Mouse (Mus musculus) heart, embryonic 15.5 days (tissue): ENCODE results near the gene Gtpbp4. TPM values are rescaled to one million over a fixed set of nuclear protein-coding genes. Genes with fewer than 3 reads are reported as not detected.
"Not testable (repeated sequence)": the region's sequence is repeated elsewhere in the genome, so short reads cannot be mapped to it uniquely, and the experiment has no call there.

Source experiments
- ATAC-seq: fragments of 200-750 bp; cut with Nextera tagmentation; replicated peaks from 2 replicates; pipeline ENCODE4 v1.8.0; 2017; ENCODE audit warnings: low read depth, moderate TSS enrichment; ENCODE audit not compliant: insufficient number of reproducible peaks, insufficient read depth, low FRiP score
- H3K27ac ChIP-seq: fragments of 300-500 bp; sonication (generic); 2 replicates; pipeline ENCODE4 v1.5.1; 2015; ENCODE audit warnings: mild to moderate bottlenecking, inconsistent platforms
- H3K27me3 ChIP-seq: fragments of 300-500 bp; sonication (generic); 2 replicates; pipeline ENCODE4 v1.6.1; 2015; ENCODE audit warnings: inconsistent platforms
- H3K36me3 ChIP-seq: fragments of 300-500 bp; sonication (generic); 2 replicates; pipeline ENCODE4 v1.6.1; 2015; ENCODE audit warnings: mild to moderate bottlenecking, inconsistent platforms
- H3K4me1 ChIP-seq: fragments of 300-500 bp; sonication (generic); replicated peaks from 2 replicates; pipeline ENCODE4 v1.6.1; 2015; ENCODE audit warnings: inconsistent platforms
- H3K4me2 ChIP-seq: fragments of 300-500 bp; sonication (generic); 2 replicates; pipeline ENCODE4 v1.6.1; 2015; ENCODE audit warnings: inconsistent platforms, mild to moderate bottlenecking, moderate library complexity
- H3K4me3 ChIP-seq: fragments of 300-500 bp; sonication (generic); 2 replicates; pipeline ENCODE4 v1.5.1; 2015; ENCODE audit warnings: mild to moderate bottlenecking, inconsistent platforms
- H3K9ac ChIP-seq: fragments of 300-500 bp; sonication (generic); 2 replicates; pipeline ENCODE4 v1.6.1; 2015; ENCODE audit warnings: mild to moderate bottlenecking, inconsistent platforms
- H3K9me3 ChIP-seq: fragments of 300-500 bp; sonication (generic); replicated peaks from 2 replicates; pipeline ENCODE4 v1.6.1; 2016; ENCODE audit warnings: inconsistent platforms
- WGBS: fragments of 180-500 bp; shearing (Covaris S2); methylation state at CpG from one replicate; pipeline ENCODE4 v1.1.7; 2015; ENCODE audit warnings: mixed read lengths; 5-methylcytosine and 5-hydroxymethylcytosine counted together
- polyA plus RNA-seq: library from polyadenylated mRNA; unstranded; fragments of >200 nt; fragmentation: Nextera tagmentation; extraction: Ambion mirVana; gene quantifications from 2 replicates; pipeline ENCODE4 v1.2.1, GENCODE M21; 2015

The Gtpbp4 gene
- polyA plus RNA-seq, 1 experiment from 2014 or later: 43.2 TPM

- ATAC-seq: no peak
Measured at GRCm38 (mm10) chr13:8965224-8965623, 30.7 kb downstream of the Gtpbp4 start.

GRCm38 (mm10) chr13:8962266-8962665 lies 33.6 kb downstream of the Gtpbp4 start:
- ATAC-seq, H3K9me3 ChIP-seq, H3K4me1 ChIP-seq, H3K27me3 ChIP-seq, H3K4me3 ChIP-seq, H3K36me3 ChIP-seq, H3K9ac ChIP-seq: not testable (repeated sequence)
- WGBS: 28% methylated on average over 5 of the region's 5 CpGs
- peak overlapping the region; percentile 26; the same call in 1 of the 2 replicates for H3K27ac ChIP-seq
- peak overlapping the region; percentile 33 for H3K4me2 ChIP-seq

More at GRCm38 (mm10) chr13:8965224-8965623, 30.7 kb downstream of the Gtpbp4 start:
- Histone ChIP-seq H3K36me3 (peaks cover 19% of the 10 kb centered on the region), H3K4me2 (no peak overlapping the region), H3K9me3 (no peaks in the 10 kb centered on the region), H3K27ac (no peak overlapping the region), H3K4me3 (no peak overlapping the region), H3K27me3 (no peaks in the 10 kb centered on the region), H3K4me1 (no peaks in the 10 kb centered on the region), H3K9ac (no peak overlapping the region)
- 82% methylated on average over 5 of the region's 5 CpGs for WGBS

GRCm38 (mm10) chr13:8961128-8961888 lies 34.6 kb downstream of the Gtpbp4 start:
- WGBS: 48% methylated on average over 3 of the region's 3 CpGs
- not testable (repeated sequence) for H3K4me2 ChIP-seq, H3K4me3 ChIP-seq, H3K36me3 ChIP-seq, H3K27me3 ChIP-seq, H3K9ac ChIP-seq, H3K4me1 ChIP-seq, H3K9me3 ChIP-seq
- 0 out of 2 replicates have a peak, but pooled peaks have one; percentile 53 for ATAC-seq
- H3K27ac ChIP-seq: peak overlapping the region; percentile 47; the same call in 1 of the 2 replicates

GRCm38 (mm10) chr13:8959554-8959953 lies 36.3 kb downstream of the Gtpbp4 start:
- not testable (repeated sequence) for H3K4me3 ChIP-seq, H3K27me3 ChIP-seq, ATAC-seq, H3K27ac ChIP-seq, H3K9me3 ChIP-seq, H3K4me2 ChIP-seq, H3K36me3 ChIP-seq, H3K9ac ChIP-seq, H3K4me1 ChIP-seq
- WGBS: 73% methylated on average over 5 of the region's 6 CpGs

GRCm38 (mm10) chr13:8959058-8959457 lies 36.8 kb downstream of the Gtpbp4 start:
- ATAC-seq, H3K4me1 ChIP-seq, H3K4me3 ChIP-seq, H3K36me3 ChIP-seq, H3K9me3 ChIP-seq, H3K27ac ChIP-seq, H3K27me3 ChIP-seq, H3K9ac ChIP-seq, H3K4me2 ChIP-seq: not testable (repeated sequence)
- WGBS: 30% methylated on average over 1 of the region's 5 CpGs

GRCm38 (mm10) chr13:8956873-8957272 lies 39.0 kb downstream of the Gtpbp4 start:
- not testable (repeated sequence) for H3K9me3 ChIP-seq, ATAC-seq, H3K9ac ChIP-seq, H3K4me2 ChIP-seq, H3K4me3 ChIP-seq, H3K4me1 ChIP-seq, H3K27me3 ChIP-seq, H3K27ac ChIP-seq, H3K36me3 ChIP-seq
- WGBS: no CpG with 5 or more reads among the region's 5 CpGs

GRCm38 (mm10) chr13:8955127-8955526 lies 40.8 kb downstream of the Gtpbp4 start:
- 89% methylated on average over 2 of the region's 2 CpGs for WGBS
- not testable (repeated sequence) for H3K9ac ChIP-seq

GRCm38 (mm10) chr13:8952563-8952962 lies 43.3 kb downstream of the Gtpbp4 start, which contains the start of gene Idi2:
Idi2 (plus strand) TSS chr13:8952863.
- H3K4me3 ChIP-seq, ATAC-seq, H3K27ac ChIP-seq, H3K36me3 ChIP-seq, H3K4me1 ChIP-seq, H3K9me3 ChIP-seq, H3K27me3 ChIP-seq, H3K4me2 ChIP-seq, H3K9ac ChIP-seq: not testable (repeated sequence)

More at GRCm38 (mm10) chr13:8955127-8955526, 40.8 kb downstream of the Gtpbp4 start:
- not testable (repeated sequence) for H3K36me3 ChIP-seq, ATAC-seq, H3K27me3 ChIP-seq, H3K4me1 ChIP-seq, H3K9me3 ChIP-seq, H3K27ac ChIP-seq, H3K4me2 ChIP-seq, H3K4me3 ChIP-seq

- not testable (repeated sequence) for H3K4me2 ChIP-seq, H3K4me3 ChIP-seq, H3K4me1 ChIP-seq, H3K27ac ChIP-seq, H3K9me3 ChIP-seq, H3K9ac ChIP-seq, H3K36me3 ChIP-seq, H3K27me3 ChIP-seq, ATAC-seq
Measured at GRCm38 (mm10) chr13:8948131-8948530, 47.8 kb downstream of the Gtpbp4 start, which contains the start of gene Gm9745. Gm9745 (minus strand) TSS chr13:8948231.

- H3K4me1 ChIP-seq, H3K4me3 ChIP-seq, H3K4me2 ChIP-seq, H3K36me3 ChIP-seq, ATAC-seq, H3K27ac ChIP-seq, H3K9me3 ChIP-seq, H3K9ac ChIP-seq, H3K27me3 ChIP-seq: not testable (repeated sequence)
- no CpG with 5 or more reads among the region's 5 CpGs for WGBS
Measured at GRCm38 (mm10) chr13:8943828-8944227, 52.1 kb downstream of the Gtpbp4 start.

GRCm38 (mm10) chr13:8941701-8942100 lies 54.2 kb downstream of the Gtpbp4 start:
- not testable (repeated sequence) for H3K9ac ChIP-seq, H3K4me1 ChIP-seq, H3K27me3 ChIP-seq, ATAC-seq, H3K9me3 ChIP-seq, H3K4me2 ChIP-seq, H3K36me3 ChIP-seq, H3K4me3 ChIP-seq, H3K27ac ChIP-seq
- WGBS: 30% methylated on average over 1 of the region's 5 CpGs

GRCm38 (mm10) chr13:8941110-8941509 lies 54.8 kb downstream of the Gtpbp4 start:
- not testable (repeated sequence) for H3K4me3 ChIP-seq, ATAC-seq, H3K27me3 ChIP-seq, H3K36me3 ChIP-seq, H3K4me1 ChIP-seq, H3K27ac ChIP-seq, H3K9me3 ChIP-seq, H3K9ac ChIP-seq, H3K4me2 ChIP-seq
- 65% methylated on average over 4 of the region's 4 CpGs for WGBS
